Comparison of ENCODE assay signal across 14 mouse cellular contexts in the genomic region with DNA sequence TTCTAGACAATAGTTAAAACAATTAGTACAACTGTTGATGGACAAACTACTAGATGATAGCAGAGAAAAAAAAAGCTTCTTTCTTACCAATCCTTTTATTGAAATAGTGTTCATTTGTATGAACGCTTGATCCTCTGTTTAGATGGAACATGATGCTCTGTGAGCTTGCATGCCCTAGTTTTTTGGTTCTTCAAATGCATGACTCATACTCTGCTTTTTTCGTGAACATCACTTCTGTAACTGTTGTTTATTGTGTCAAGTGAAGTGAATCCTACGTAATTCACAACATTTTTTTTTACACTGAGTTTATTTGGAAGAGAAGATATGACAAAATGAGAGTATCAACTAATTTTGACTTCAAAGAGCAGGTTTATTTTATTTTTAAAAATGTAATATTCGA.
DNase-seq lines count a peak whose midpoint lies in the region.
"Had no signal": no experiment of that assay in that cellular context is flagged by ENCODE, and none has a peak within 500 bp of the region (broad histone marks: within the 10 kb centered on the region; RNA-seq: fewer than 3 reads in every experiment).

No protein-coding gene starts in this region.

- DNase-seq in frontal cortex, adult 2 months (ENCODE audit: extremely low spot score in 1 of 2, low spot score in 1 of 2) = peak; percentile 2 to 39
- DNase-seq in frontal cortex, postnatal 36 days (ENCODE audit: low spot score in 2 of 2) = no peak
- DNase-seq in brain, adult 2 months (ENCODE audit: low read depth, low spot score) = peak; percentile 68
- DNase-seq in telencephalon, adult 2 months (ENCODE audit: low read depth, low spot score) = peak; percentile 28
- no peak for DNase-seq in cerebellum, adult 18-20 months
- DNase-seq: adrenal gland, adult 2 months; adrenal gland, postnatal 10 days; adrenal gland, postnatal 25 days; cerebellum, adult 11-12 months; cerebellum, adult 8-10 months; cerebellum, adult 9-11 months; cerebellum, postnatal 14 days; cerebellum, postnatal 36 days; embryo, embryonic 11 days had no signal

Comparison
In these comparisons a context has a peak if more than half of its experiments do, and no peak if none do; other contexts are left out.
1. DNase-seq: peak in frontal cortex, adult 2 months (2 of 2), brain, adult 2 months (single experiment) and telencephalon, adult 2 months (single experiment); none in frontal cortex, postnatal 36 days (0 of 2) and cerebellum, adult 18-20 months (0 of 2).